Mouse (Mus musculus) kidney, adult 9 months (tissue): Measurements from ENCODE around the gene Khsrp.
"Not testable (repeated sequence)": the region's sequence is repeated elsewhere in the genome, so short reads cannot be mapped to it uniquely, and the experiment has no call there.

Experiments used
- DNase-seq: peaks from one replicate; pipeline ENCODE4 v3.0.0; 2022

The Khsrp gene

GRCm38 (mm10) chr17:57030931-57031660 lies at the start of gene Khsrp:
TSS of gene Khsrp (minus strand) at chr17:57031522.
- peak; percentile 31 for DNase-seq

GRCm38 (mm10) chr17:57079919-57080318 lies 48.6 kb upstream of the Khsrp start:
- no peak for DNase-seq

GRCm38 (mm10) chr17:57078336-57078735 lies 47.0 kb upstream of the Khsrp start, which contains the start of gene Dennd1c:
TSS of gene Dennd1c (minus strand) at chr17:57078514.
- DNase-seq = no peak

GRCm38 (mm10) chr17:57076916-57077315 lies 45.6 kb upstream of the Khsrp start:
- DNase-seq = no peak

GRCm38 (mm10) chr17:57070699-57071098 lies 39.4 kb upstream of the Khsrp start:
- DNase-seq = peak; percentile 55

- DNase-seq = no peak
Measured at GRCm38 (mm10) chr17:57070272-57070671, 39.0 kb upstream of the Khsrp start.

GRCm38 (mm10) chr17:57066908-57067307 lies 35.6 kb upstream of the Khsrp start:
- DNase-seq = no peak

GRCm38 (mm10) chr17:57063031-57063430 lies 31.7 kb upstream of the Khsrp start:
- DNase-seq = peak; percentile 30

- peak; percentile 51 for DNase-seq
Measured at GRCm38 (mm10) chr17:57062548-57062947, 31.2 kb upstream of the Khsrp start.

- DNase-seq = peak; percentile 92
Measured at GRCm38 (mm10) chr17:57062011-57062521, 30.7 kb upstream of the Khsrp start.

GRCm38 (mm10) chr17:57061069-57061468 lies 29.7 kb upstream of the Khsrp start:
- DNase-seq = peak; percentile 40

GRCm38 (mm10) chr17:57060231-57060801 lies 29.0 kb upstream of the Khsrp start:
- peak; percentile 99 for DNase-seq

- DNase-seq = peak; percentile 76
Measured at GRCm38 (mm10) chr17:57059486-57059977, 28.2 kb upstream of the Khsrp start, which contains the start of gene Slc25a23. TSS of gene Slc25a23 (minus strand) at chr17:57059863.

GRCm38 (mm10) chr17:57058891-57059485 lies 27.7 kb upstream of the Khsrp start, which contains the start of gene Crb3:
TSS of gene Crb3 (plus strand) at chr17:57059105.
- DNase-seq = peak; percentile 46

GRCm38 (mm10) chr17:57056246-57056645 lies 24.9 kb upstream of the Khsrp start:
- DNase-seq = no peak

- DNase-seq = not testable (repeated sequence)
Measured at GRCm38 (mm10) chr17:57051679-57052078, 20.4 kb upstream of the Khsrp start.

- DNase-seq = no peak
Measured at GRCm38 (mm10) chr17:57048816-57049215, 17.5 kb upstream of the Khsrp start.

GRCm38 (mm10) chr17:57047406-57047805 lies 16.1 kb upstream of the Khsrp start:
- no peak for DNase-seq

- DNase-seq = no peak
Measured at GRCm38 (mm10) chr17:57041554-57041953, 10.2 kb upstream of the Khsrp start, which contains the start of gene Slc25a41. TSS of gene Slc25a41 (minus strand) at chr17:57041654.

- no peak for DNase-seq
Measured at GRCm38 (mm10) chr17:57038978-57039377, 7.7 kb upstream of the Khsrp start.

GRCm38 (mm10) chr17:57032854-57033253 lies 1.5 kb upstream of the Khsrp start:
- no peak for DNase-seq

- DNase-seq = peak; percentile 100
Measured at GRCm38 (mm10) chr17:57031661-57032420, 519 bp upstream of the Khsrp start.

- peak; percentile 27 for DNase-seq
Measured at GRCm38 (mm10) chr17:57029691-57030090, 1.6 kb downstream of the Khsrp start.
